Mouse (Mus musculus): ENCODE results near the gene Gm21876.
"Not testable (repeated sequence)": the region's sequence is repeated elsewhere in the genome, so short reads cannot be mapped to it uniquely, and the experiment has no call there.

Gm21876 gene

GRCm38 (mm10) chrX:21175553-21175952, at the start of gene Gm21876:
TSS of gene Gm21876 (minus strand) at chrX:21175653.
- no peak for DNase-seq

DNA sequence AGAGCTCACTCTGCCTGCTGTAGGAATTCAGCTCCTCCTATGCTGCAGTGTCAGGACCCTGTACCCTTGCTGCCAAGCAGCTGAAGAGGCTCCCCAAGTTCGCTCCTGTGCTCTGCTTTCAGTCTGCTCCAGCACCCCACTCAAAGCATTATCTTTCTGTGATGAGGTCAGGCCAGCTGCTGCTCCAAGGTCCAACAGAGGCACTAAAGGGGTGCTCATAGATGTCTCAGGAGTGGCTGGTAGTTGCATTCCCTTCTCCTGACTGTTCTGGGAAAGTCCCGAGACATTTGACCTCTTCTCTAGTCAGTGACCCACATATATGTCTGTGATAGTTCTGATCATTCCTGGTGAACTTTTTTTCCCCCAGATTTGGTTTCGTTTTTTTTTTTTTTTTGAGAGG, 45.0 kb upstream of the Gm21876 start:
- DNase-seq, result no peak

DNA sequence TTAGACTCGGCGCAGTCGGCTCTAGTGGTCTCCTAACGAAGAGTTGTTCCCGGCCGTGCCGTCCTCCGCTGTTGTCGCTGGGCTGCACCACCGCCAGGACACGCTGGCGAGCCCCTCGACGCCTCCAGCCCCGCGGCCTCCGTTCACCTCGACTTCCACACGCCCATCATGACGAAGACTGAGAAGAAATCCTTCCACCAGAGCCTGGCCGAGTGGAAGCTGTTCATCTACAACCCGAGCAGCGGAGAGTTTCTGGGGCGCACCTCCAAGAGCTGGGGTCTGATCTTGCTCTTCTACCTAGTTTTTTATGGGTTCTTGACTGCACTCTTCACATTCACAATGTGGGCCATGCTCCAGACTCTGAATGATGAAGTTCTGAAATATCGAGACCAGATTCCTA, 28.8 kb downstream of the Gm21876 start:
- DNase-seq, result not testable (repeated sequence)

Data from liver (tissue).